Mouse (Mus musculus) hematopoietic stem cell, adult 5-6 weeks (primary cell): ENCODE data around the gene Gm49416. TPM values are rescaled to one million over a fixed set of nuclear protein-coding genes. Genes with fewer than 3 reads are reported as not detected.

ENCODE experiments used
- ATAC-seq, 2 experiments: fragments of 125-278 bp in 1 of 2; replicated peaks in 1 of 2; 2 replicates each; pipeline ENCODE4 v1.8.0; 2016 to 2017; ENCODE audit warnings: inconsistent platforms in 2 of 2, mild to moderate bottlenecking in 2 of 2, moderate number of reproducible peaks in 2 of 2, low read depth in 1 of 2, moderate TSS enrichment in 1 of 2; ENCODE audit not compliant: low FRiP score in 2 of 2, poor library complexity in 2 of 2, severe bottlenecking in 2 of 2, insufficient read depth in 1 of 2, low TSS enrichment in 1 of 2
- total RNA-seq: library from RNA; stranded (forward); fragments of 172-1452, 232-1000 nt; gene quantifications from 2 replicates; pipeline ENCODE4 v1.2.3, GENCODE M21; 2017

Gm49416 gene
- total RNA-seq, 1 experiment from 2014 or later = not detected

DNA sequence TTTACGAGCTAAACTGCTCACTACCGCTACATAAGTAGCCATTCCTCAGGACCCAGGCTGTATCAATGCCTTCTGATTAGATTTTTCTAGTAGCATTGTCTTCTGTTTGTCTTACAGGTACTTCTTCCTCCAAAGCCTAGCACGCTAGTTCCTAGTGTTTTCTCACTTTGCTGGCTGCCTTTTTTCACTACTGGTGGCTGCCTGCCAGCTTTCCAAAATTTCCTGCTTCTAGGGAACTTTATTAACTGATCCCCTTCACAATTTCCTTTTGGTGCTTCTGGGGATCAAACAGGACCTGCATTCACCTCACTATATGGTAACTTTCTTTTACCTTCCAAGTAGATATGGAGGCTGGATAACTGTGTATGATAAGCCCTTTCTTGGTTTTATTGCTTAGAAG lies 10.4 kb downstream of the Gm49416 start:
- ATAC-seq = no peak

GRCm38 (mm10) chr19:8903412-8903811 lies 14.7 kb downstream of the Gm49416 start:
- ATAC-seq = no peak

DNA sequence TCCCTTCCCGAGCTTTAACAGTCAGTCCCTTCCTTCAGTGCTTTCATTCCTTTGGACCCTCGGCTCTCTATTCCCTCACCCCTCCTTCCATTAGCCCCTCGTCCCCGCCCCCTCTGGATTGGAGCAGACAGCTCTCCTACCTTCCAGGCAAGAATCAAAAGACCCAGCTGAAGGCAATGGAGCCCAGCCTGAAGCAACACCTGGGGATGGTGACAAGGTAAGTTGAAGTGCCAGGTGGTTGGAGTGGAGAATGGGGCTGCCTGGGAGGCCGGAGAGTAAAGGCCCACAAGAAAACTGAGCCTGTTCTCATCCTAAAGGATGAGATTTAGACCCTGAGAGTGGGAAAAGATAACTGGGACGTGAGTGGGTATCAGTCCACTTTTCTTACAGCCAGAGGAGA lies 19.8 kb downstream of the Gm49416 start:
- no peak for ATAC-seq

- ATAC-seq = no peak
These were observed 23.1 kb downstream of the Gm49416 start for GRCm38 (mm10) chr19:8911810-8912209.

GRCm38 (mm10) chr19:8914212-8914611 lies 25.5 kb downstream of the Gm49416 start:
- ATAC-seq = no peak

DNA sequence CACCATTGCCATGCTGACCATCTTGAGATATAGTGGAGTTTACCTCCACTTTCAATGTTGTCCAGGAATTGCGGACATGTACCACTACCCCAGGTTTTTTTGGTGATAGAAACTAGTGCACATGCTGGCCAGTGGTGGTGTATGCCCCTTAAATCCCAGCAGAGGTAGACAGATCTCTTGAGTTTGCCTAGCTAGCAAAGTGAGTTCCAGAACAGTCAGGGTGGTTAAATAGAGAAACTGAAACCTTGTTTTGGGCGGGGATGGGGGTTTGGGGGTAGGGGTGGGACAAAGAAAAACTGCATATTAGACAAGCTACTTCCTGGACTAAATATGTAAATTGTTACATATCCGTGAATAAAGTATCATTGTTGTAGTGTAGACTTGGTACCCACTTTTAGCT lies 30.3 kb downstream of the Gm49416 start:
- ATAC-seq = no peak

DNA sequence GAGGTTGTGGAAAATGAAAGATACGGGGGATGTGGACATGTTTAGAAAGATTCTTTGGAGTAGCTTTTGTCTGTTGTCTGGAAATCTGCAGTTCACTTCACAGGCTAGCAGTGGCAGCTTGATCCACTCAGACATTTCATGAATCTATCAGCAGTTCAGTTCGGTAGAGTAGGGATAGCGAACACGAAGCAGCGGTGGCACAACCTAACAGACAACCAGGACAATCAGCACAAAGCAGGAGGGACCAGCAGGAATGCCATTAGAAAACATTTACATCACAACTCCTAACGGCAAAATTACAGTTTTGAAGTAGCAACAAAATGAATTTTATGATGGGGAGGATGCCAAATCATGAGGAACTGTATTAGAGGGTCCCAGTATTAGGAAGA lies 31.0 kb downstream of the Gm49416 start:
- ATAC-seq = no peak

- ATAC-seq = peak; percentile 82 to 83
These were observed 31.5 kb downstream of the Gm49416 start, which contains the start of gene B3gat3 for GRCm38 (mm10) chr19:8920073-8920736. B3gat3 (plus strand) TSS chr19:8920374.

DNA sequence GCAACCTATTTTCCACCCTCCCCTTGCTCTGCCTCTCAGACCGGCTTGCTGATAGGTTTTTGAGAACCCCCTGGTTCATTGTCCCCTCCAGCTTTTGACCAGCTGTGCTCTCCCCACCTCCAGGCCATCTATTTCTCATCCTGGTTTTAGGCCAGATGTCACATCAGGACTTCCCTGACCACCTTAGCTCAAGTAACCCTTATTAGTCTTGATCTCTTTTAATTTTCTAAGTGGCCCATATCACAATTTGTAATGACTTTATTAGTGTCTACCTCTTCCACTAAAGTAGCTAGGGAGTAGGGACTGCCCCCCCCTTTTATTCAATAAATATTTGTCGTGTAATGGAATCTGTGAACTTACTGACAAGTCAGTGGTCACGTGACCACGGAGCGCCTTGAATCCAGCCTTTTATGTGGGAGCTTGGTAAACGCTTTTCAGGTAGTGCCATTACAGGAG lies 32.1 kb downstream of the Gm49416 start:
- ATAC-seq = 0 out of 4 replicates have a peak, but pooled peaks of 1 of the 2 experiments have one; percentile 10

GRCm38 (mm10) chr19:8921741-8922140 lies 33.0 kb downstream of the Gm49416 start:
- ATAC-seq = no peak

DNA sequence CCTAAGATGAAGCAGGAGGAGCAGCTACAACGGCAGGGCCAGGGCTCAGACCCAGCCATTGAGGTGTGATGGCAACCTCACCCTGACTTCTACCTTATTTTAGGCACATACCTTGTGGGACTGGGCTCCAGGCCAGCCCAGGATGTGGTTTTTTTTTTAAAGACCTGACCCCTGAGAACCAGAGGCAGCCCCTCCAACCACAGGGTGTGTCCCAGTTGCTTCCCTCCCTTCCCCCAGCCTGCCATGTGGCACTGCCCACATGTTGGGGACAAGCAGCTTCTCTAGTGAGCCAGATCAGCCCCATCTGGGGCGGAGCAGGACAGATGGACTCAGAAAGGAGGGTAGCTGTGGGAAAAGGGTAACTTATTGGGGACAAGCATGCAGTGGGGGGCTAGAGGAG lies 38.0 kb downstream of the Gm49416 start:
- ATAC-seq = no peak

- no peak for ATAC-seq
These were observed 39.3 kb downstream of the Gm49416 start for GRCm38 (mm10) chr19:8927891-8928525.

- peak; percentile 20 to 49; a peak in 3 of 4 replicates for ATAC-seq
These were observed 40.0 kb downstream of the Gm49416 start for GRCm38 (mm10) chr19:8928689-8929223.

- ATAC-seq = peak; percentile 65 to 76
These were observed 40.7 kb downstream of the Gm49416 start, which contains the start of the genes Rom1 and Eml3 for GRCm38 (mm10) chr19:8929224-8930088. Rom1 (minus strand) TSS chr19:8929356. Eml3 (plus strand) TSS chr19:8929552.

GRCm38 (mm10) chr19:8930117-8930516 lies 41.4 kb downstream of the Gm49416 start:
- no peak for ATAC-seq

DNA sequence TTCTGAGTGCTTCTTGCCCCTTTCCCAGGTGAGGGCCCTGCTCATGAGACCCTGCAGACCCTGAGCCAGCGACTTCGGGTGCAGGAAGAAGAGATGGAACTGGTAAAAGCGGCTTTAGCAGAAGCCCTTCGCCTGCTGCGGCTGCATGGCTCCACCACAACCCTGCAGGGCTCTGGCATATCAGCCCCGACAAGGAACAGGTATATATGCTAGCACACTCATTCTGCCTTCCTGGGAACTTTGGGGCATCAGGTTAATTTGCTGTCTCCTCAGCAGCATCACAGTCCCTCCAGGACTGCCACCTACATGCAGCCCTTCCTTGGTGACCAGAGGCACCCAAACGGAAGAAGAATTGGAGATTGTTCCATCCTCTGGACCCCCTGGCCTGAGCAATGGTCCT lies 42.0 kb downstream of the Gm49416 start:
- no peak for ATAC-seq

GRCm38 (mm10) chr19:8936736-8937135 lies 48.0 kb downstream of the Gm49416 start:
- no peak for ATAC-seq
